Mouse (Mus musculus): ENCODE results near the gene Mansc4.

Gene Mansc4

DNA sequence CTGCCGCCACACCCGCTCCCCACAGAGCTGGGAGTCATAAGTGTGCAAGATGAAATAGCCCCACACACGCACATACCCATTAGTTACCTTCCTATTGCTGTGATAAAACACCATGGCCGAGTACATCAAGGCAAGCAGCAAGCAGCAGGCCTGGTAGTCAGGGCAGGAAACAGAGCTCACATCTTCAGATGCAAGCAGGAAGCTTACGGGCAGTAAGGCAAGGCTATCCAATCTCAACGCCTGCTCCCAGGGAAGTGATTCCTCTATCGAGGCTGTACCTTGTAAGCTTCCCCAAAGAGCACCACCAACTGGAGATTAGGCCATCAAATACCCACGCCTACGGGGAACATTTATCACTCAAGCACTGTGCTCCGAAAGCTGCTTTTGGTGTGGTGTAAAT is 6.9 kb downstream of the Mansc4 start:
- DNase-seq (ENCODE audit: low spot score in 2 of 2), result no peak

DNA sequence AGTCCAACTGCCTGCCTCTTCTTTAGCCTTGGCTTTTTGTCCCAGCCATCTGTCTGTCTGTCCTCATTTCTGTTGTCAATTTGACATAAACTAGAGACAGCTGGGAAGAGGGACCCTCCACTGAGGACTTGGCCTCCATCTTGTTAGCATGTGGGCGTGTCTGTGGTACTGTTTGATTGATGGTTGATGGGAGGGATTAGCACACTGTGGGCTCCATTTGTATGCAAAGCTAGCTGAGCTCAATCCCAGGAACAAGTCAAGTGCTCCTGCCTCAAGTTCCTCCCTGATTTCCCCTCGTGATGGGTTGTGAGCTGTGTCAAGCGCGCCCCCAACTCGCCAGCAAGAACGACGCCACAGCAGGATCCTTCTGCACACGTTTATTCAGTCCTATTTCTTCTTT is 10.0 kb downstream of the Mansc4 start:
- no peak for DNase-seq (ENCODE audit: low spot score in 2 of 2)

DNA sequence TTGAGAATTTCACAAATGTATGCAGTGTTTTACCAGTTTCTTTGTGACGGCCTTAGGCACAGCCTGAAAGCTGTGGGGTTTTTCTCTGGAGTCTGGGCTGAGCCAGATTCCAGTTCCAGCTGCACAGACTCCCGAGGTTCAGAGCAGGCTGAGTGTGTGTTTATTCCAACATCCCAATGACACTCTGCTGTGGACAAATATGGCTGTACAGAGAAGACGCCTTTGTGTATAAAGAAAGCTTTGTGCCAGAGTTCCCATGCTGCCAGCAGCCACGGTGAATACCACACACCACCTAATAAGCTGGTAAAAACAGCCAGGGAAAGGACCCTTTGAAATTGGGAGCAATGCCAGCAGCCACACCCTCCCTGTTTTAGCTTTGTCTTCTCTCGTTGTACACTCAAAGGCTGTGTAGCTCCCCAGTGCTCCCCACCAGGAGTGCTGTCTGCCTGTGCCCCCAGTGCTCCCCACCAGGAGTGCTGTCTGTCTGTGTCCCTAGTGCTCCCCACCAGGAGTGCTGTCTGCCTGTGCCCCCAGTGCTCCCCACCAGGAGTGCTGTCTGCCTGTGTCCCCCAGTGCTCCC is 10.9 kb downstream of the Mansc4 start:
- no peak for DNase-seq (ENCODE audit: low spot score in 2 of 2)

DNA sequence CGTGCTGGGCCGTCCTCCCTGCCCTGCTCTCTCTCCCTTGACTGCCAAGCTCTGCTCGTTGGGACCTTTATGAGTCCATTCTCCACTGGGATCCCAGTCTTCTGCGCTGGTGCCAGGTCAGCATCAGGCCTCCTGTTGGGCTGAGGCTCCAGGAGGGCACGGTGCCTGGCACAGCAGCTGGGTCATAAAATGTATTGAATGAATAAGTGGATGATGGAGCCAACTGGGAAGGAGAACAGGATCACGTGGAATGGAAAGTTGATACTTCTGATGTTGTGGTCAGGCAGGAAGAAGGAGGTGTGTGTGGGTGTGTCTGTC is 21.9 kb downstream of the Mansc4 start:
- no peak for DNase-seq (ENCODE audit: low spot score in 2 of 2)

DNA sequence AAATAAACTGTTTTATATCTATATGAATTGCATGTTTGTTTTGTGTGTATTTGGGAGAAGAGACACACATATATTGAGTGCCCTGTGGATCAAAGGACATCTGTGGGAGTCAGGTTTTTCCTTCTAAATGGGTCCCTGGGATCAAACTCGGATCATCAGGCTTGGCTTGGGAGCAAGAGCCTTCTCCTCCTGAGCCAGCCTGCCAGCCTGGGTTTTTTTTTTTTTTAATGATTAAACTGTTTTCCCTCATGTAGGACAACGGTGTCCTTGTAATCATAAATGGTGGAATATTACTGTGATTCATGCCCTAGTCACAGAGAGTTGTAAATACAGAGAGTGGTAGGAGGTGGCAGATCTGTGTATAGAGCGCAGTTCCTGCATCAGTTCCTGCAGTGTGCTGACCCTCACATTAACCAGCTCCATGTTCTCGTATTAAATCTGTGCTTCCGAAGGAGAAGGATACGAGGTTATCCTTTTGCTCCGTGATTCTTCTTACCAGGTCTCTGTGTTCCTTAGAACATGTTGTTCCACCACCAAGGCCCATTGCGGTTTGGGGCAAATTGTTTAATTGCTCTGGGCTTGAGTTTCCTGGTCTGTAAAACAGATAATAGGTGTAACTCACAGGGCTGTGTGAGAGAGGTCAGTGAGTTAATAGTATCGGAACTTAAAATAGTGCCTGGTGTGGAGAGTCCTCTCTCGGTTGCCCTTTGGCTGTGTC is 22.4 kb downstream of the Mansc4 start:
- no peak for DNase-seq (ENCODE audit: low spot score in 2 of 2)

DNA sequence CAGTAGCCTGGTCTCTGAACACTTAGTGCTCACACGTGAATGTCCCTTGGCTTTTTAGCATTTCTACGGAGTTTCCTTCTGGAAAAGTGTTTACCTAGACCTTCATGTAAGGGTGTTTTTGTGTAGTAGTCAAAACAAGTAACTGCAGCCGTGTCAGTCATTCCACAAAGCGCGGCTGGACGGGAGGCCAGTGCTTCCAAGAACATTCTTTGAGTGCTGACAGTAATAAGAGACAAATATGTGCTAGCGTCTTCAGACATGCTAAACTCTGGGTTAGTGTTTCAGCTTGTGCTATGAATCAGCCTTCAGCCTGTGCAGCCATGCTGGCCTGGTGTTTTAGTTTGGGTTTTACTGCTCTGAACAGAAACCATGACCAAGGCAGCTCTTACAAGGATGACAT is 24.1 kb downstream of the Mansc4 start:
- DNase-seq (ENCODE audit: low spot score in 2 of 2), result no peak

DNA sequence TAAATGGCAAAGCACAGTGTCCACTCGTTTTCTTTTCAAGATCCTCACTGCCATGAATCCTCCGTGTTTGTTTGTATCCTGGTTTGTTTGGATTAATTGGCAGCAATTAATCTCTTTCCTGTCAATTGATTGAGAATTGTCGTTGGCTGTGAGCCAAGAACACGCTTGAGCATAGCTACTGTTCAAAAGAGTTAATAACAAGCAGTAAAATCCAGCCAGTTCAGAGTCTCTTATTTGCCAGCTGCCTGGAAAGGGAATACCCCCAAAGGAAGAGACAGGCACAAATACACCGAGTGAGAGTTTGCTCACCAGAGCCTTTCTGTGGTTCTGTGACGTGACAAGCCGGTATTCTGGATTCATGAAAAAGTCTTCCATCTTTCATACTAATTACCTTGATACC is 24.8 kb downstream of the Mansc4 start:
- DNase-seq (ENCODE audit: low spot score in 2 of 2), result no peak

DNA sequence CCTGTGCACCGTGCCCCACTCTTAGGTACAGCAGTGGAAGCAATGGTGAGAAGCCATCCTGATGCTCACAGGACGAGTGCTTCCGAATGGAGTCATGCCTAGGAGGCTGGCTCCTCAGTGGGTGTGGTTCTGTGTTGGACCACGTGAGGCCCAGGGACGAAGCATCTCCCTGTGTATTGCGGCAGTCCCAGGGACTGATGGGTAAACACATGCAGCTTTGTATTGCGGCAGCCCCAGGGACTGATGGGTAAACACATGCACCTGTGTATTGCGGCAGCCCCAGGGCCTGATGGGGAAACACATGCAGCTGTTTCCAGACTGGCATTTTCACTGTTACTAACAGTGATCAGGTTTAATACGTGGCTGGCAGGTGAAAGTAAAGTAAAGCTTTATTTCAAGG is 25.2 kb downstream of the Mansc4 start:
- DNase-seq (ENCODE audit: low spot score in 2 of 2), result no peak

DNA sequence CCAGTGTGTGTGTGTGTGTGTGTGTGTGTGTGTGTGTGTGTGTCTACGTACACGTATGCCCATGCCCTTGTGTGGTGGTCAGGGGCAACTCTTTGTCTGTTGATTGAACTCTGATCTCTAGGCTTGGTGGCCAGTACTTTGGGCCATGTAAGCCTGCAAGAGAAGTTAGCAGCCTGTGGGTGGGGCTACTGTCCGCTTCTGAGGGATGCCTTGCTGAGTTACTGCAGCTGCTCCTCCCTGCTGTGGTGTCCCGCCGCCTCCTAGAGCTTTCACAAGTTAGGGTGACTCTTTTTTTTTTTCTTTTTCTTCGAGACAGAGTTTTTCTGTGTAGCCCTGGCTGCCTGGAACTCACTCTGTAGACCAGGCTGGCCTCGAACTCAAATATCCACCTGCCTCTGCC is 27.5 kb downstream of the Mansc4 start:
- DNase-seq (ENCODE audit: low spot score in 2 of 2), result no peak

DNA sequence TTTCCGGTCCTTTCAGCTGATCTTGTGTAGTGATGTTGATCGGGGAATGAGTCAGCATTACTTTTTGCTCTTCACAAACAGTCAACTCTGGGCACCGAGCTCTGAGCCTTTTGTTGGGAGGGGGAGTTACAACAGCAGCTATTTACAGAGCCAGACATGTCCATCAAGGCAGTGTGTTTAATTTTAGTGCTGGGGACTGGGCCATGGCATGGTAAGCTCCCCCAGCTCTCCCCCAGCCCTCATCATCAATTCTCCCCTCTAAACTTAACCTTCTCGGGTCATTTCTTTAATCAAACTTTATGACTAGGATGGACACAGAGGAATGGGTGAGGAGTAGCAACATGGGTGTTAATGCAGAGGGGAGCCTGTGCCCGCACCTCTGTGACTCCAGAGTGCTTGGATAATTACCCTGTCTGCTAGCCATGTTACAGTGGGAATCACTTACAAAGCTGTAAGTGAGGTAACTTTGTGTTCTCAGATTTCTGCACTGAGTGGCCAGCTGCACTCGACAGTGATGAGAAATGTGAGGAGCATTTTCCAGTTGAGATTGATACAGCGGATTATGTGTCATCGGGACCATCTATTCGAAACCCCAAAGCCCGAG is 31.4 kb downstream of the Mansc4 start:
- DNase-seq (ENCODE audit: low spot score in 2 of 2), result no peak

DNA sequence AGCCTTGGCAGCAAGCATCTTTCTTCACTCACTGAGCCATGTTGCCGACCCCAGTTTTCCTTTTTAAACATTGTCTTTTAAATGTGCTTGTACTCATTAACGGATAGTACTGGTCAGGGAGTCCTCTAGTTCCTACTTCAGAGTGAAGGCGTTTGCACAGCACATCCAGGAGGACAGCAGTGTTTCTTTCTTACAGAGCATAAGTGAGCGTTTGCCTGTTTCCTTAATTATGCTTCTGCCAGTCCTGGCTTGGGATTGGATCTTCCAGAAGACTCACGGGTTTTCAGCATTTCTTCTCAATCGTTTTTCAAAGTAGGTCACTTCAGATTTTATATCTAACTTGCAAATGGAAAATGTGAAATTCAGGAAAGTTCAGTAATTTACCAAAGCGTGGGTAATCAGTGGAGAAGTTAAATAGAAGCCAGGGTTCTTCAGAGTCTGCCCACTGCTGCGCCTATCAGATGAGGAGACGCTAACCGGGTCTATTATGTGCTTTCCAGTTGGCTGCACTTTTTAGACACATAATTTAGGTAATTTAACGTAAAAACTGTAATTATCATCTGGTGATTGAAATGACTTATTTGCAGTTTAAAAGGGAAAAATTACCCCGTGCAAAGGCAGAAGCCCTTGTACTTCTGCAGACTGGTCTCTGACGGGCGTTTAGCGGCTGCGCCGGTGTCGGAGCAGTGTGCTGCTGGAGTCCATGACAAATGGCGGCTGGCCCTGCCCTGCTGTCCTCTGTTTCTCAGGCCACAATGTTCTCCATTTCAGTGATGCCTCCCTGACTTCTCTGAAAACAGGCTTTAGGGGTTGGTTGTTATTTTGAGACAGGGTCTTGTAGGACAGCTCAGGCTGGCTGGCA is 32.8 kb downstream of the Mansc4 start:
- no peak for DNase-seq (ENCODE audit: low spot score in 2 of 2)

DNA sequence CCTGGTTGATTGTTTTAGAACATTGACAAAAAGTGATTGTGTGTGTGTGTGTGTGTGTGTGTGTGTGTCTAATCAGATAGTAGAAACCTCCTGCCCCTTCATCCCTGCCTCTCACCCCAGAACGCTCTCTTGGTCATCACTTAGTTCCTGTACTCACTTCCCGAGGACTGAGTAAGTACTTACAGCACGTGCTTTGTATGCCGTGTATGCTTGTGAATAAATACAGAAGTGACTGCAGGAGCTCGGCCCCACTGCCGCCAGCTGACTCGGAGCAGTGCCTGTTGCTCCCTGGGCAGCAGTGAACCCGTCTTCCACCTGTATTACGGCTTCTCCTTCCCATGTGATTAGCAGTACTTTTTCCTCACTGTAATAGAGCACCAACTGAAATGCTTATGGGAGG is 34.4 kb downstream of the Mansc4 start:
- no peak for DNase-seq (ENCODE audit: low spot score in 2 of 2)

DNA sequence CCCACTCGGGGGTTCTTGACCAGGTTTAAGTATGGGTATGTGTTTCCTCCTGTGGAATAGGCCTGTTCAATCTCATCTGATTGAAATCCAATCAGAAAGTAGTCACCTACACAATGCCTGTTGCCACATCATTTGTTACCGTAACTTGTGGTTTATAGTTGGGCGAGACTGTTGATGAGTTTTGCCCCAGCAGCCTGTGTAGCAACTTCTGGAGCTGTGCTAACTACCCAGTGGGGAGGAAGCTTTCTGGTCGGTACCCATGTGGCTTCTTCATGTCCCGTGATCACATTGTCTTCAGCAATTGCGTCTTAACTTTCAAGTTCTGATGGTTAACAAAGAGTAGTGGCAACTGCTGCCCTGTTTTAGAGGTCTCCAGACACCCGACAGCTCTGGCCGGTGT is 35.2 kb downstream of the Mansc4 start:
- no peak for DNase-seq (ENCODE audit: low spot score in 2 of 2)

DNA sequence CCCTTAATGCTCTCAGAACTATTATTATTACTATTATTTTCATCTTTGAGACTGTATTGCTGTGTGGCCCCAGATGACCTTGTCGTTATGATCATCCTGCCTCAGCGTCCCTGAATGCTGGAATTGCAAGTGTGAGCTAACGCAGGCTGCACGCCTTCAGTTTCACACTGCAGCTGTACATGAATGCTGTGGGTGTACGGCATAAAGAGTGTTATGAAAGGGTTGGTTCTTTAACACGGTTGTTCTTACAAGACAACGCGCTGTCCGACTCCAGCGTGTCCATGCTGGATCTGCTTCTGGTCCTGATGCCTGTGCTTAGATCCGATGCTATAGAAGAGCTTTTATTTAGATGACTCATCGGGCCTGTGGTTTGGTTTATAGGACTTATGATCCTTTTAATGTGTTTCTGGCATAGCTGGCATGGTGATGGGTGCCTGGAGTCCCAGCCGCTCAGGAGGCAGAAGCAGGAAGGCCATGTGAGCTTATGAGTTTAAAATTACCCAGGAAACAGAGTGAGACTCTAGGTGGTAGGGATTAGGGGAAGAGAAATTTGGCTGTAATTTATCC is 37.5 kb downstream of the Mansc4 start:
- DNase-seq (ENCODE audit: low spot score in 2 of 2), result no peak

DNA sequence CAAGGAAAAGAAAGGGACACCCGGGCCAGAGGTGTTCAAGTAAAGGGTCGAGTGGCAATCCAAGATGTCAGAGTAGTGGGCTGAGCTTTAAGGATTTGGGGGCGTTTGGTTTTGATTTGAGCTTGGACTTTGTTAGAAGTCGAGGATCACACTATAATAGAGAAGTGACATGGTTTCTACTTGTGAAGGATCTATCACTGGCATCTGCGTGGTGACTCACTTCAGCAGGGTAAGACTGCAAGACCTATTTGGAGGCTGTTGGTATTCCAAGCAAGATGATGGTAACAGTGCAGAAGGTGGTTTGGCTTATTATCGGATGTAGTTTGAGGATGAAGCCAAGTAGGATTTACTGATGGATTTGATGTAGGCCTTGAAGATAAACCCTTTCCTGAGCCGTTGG is 43.2 kb downstream of the Mansc4 start:
- DNase-seq (ENCODE audit: low spot score in 2 of 2), result no peak

DNA sequence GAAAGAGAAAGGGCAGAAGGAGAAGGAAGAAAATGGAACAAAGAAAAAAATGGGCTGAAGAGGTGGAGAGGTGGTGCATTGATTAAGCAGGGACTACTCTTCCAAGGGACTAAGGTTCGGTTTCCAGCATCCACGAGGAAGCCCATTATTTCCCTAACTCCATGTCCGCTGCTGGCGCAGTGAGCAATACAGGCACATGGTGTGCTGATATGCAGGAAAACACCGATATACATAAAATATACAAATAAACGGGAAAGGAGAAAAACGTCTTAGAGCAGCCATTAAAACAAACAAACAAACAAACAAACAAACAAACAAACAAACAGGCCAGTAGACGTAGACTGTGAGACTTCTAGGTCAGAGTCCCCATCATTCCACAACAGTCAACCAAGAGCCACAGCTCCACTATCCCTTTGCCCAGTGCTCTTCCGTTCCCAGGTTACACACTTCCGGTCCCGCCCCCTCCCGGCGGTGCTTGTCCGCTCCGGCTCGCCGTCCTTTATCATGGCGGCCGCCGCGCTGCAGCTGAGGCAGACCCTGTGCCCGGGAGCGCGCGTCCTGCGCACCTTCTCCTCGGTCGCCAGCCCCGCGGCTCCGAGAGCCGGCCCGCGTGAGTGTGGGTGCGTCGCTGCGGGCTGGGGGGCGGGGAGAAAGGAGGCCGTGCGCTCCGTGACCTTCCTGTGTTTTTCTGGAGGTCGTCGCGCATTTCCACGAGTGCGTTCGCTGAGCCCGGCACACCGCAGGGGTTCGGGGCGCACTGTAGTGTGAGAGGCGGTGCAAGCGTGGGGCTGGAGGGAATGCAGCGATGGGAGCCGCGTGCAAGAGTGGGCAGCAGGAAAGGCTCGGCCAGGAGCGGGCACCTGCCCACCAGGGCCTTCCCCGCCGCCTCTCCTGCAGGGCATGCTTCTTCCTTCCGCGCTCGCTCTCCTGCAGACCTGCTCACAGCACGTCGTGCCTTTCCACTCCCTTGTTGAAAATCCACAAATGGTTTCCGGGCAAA is 44.2 kb downstream of the Mansc4 start, which contains the start of gene Mrps35:
Gene Mrps35 (plus strand): TSS at position 474 of the 1,000 bp plus-strand sequence.
- peak; percentile 68 to 81 for DNase-seq (ENCODE audit: low spot score in 2 of 2)

DNA sequence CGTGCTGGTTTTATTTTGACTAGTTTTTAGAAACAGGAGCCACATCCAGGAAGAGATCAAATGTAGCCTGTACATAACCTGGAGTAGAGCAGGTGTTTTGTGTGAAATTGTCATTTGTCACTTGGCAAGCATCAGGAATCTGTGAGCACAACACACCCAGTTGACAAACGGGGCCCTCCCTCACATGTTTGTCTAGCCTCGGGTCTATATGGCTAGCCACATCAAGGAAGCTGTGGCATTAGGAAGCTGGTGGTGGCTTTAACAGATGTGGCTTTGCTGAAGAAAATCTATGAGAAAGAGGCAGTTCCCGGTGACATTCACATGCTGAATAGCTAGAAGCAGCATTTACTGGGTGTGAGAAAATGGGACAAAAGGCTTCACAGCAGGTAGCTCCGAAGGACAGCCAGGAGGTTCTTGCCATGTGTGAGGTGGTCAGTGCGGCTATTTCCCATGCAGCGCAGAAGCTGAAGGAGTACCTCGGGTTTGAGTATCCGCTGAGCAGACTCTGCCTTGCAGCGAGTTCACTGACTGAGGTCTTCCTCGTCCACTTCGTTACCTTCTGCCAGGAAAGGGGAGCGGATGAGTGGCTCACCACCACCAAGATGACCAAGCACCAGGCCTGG is 54.4 kb downstream of the Mansc4 start, which contains the start of gene Rep15:
Gene Rep15 (plus strand): TSS at position 282 of the 623 bp plus-strand sequence.
- DNase-seq (ENCODE audit: low spot score in 2 of 2), result no peak

DNA sequence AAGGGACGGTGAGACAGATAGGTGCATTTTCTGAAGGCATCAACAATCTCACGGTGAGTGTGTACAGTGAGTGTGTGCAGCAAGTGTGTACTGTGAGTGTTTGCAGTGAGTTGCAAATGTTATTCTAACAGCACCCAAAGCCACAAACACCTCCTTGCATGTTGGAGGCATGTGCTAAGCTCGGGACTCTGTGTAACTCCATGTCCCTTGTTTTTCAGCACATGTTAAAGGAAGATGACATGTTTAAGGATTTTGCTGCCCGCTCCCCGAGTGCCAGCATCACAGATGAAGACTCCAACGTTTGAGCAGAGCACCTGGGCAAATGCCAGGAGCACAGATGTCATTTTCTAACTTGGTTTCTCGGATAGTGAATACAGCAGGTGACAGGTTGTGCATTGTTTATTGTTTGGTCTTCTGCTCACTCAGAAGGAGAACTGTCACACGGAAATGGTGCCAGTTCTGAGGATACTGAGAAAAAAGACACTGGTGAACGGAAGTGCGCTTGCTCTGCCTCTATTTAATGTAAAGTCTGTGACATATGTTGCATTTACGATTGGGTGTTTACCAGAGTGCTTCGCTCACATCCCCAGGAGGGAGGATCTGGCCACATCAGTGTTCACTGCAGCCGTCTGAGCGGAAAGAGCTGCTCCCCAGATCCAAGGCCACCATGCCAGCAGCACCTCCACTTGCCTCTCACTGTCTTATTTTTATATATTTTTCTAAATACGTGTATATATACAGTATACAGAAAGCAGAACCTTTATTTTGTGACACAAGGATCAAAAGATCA is 56.5 kb downstream of the Mansc4 start:
- no peak for DNase-seq (ENCODE audit: low spot score in 2 of 2)

DNA sequence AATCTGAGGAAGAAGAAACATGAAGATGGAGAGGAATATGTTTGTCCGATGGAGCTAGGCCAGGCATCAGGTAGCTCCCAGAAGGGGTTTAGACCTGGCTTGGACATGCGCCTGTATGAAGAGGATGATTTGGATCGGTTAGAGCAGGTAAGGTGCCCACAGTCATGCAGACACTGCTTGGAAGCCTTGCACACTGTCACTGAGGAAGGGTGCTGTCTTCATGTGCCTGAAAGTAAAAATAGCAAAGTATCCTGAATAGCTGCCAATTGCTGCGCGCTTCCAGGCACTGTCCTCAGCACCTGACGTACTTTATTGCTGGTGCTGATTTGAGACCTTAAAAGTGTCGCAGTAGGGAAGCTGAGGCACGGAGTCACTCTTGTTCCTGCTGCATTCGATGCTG is 57.2 kb downstream of the Mansc4 start:
- DNase-seq (ENCODE audit: low spot score in 2 of 2), result no peak

DNA sequence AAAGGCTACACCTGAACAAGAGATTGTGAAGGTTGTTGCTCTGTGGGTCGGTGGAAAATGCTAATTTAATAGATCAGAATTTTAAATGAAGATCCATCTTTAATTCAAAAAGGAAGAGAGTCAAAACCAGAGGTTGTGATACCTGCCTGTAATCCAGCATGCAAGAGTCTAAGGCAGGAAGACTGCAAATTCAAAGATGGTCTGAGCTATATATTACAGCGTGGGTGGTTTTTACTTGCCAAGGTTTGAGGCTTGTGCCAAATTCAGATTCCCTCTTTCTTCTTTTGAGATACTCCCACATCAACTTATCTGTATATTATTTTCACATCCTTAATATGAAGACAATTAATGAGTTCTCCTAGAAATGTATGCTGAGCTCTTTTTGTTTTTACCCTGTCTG is 58.4 kb downstream of the Mansc4 start:
- DNase-seq (ENCODE audit: low spot score in 2 of 2), result no peak

All from spleen, postnatal 14 days (tissue).